Mouse (Mus musculus): ENCODE measurements around the gene Lgals3bp.

DNA sequence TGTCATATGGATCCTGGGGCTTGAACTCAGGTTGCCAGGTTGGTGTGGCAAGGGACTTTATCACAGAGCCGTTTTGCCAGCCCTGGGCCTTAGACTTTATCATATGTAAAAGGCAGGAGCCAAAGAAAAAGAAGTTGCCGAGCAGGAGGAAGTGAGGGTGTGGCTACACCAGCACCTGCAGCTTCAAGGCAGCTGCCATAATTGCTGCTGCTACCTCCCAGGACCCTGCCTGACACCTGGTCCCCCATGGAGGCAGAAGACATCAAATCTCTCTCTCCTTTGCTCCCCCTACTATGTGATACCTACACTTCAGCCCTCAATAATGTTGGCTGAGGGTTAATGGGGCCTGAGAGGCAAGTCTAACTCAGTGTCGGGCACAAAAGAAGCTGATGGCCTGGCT lies 53.5 kb downstream of the Lgals3bp start:
- TF ChIP-seq MAFK (IDR thresholded peaks at IDR 0.05; ENCODE audit: insufficient read depth, low read depth, low read length), result no peak
- TF ChIP-seq ZC3H11A (IDR thresholded peaks at IDR 0.05; ENCODE audit: borderline replicate concordance, low read depth, low read length), result no peak

All from ES-E14 (cell line).